Mouse (Mus musculus): ENCODE measurements around the gene Bcl6.

Bcl6 gene

DNA sequence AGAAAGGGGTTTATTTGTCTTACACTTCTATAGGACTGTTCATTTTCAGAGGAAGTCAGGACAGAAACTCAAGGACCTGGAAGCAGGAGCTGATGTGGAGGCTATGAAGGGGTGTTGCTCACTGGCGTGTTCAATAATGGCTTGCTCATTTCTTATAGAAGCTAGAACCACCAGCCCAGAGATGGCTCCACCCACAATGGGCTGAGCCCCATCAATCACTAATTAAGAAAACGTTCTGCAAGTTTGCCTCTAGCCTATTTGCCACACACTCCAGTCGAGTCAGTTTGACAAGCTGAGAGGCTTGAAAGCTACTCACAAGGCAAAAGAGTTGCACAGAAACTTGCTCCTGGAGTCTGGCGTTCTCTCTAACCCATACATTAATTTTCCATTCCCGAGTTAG lies 67.0 kb downstream of the Bcl6 start:
- no peak for DNase-seq (ENCODE audit: low spot score)

DNA sequence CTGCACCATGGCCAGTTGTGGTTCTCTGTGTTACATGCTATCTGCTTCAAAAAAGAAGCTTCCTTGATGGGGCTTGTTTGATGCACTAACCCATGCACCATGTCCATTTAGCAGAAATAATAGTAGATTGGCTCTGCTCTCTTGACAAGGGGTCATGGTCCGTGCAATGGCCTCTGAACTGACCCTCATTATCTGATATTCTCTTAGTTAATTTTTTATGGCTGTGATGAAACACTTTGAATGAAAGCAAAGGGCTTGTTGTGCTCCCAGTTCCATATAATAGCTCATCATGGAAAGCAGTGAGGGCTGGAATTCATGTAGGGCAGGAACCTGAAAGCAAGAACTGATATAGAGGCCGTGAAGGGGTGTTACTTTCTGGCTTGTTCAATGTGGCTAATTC lies 69.2 kb downstream of the Bcl6 start:
- no peak for DNase-seq (ENCODE audit: low spot score)

Data from yolk sac, embryonic 10.5 days (tissue).